Mouse (Mus musculus): ENCODE results near the gene Lrrc29.

GRCm38 (mm10) chr8:105295895-105296573 is 30.0 kb downstream of the Lrrc29 start, which contains the start of gene Exoc3l:
- TF ChIP-seq CTCF (IDR thresholded peaks at IDR 0.05; ENCODE audit: insufficient read depth, low read length) (no peak), POLR2A (IDR thresholded peaks at IDR 0.05; ENCODE audit: borderline replicate concordance, extremely low read depth, low read depth, low read length) (peak; percentile 44; the same call in 1 of the 2 replicates)
